Mouse (Mus musculus) thymus, adult 18-20 months (tissue): ENCODE measurements around the gene Mrps31.

Source experiments
- DNase-seq, 2 experiments: peaks; one replicate each; pipeline ENCODE4 v3.0.0; 2022; ENCODE audit warnings: mixed read lengths in 2 of 2

Mrps31 gene

DNA sequence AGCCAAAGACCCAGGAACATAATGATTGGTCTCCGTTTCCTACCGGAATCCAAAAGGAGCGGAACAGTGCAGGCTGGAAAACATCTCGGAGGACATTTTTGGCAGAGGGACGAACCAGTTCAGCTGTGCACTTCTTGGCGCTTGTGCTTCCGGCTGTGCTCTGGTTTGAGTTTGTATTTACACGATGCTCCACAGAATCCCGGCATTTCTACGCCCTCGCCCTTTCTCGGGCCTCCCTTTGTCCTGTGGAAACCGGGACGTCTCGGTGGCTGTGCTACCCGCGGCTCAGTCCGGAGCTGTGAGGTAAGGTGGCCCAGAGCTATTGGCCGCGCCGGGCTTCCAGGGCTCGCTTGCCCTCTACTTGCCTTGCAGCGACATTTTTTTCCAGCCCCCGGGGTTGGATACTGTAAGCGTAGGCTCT is at the start of gene Mrps31:
Gene Mrps31 (plus strand): TSS at position 80 of the 421 bp plus-strand sequence.
- DNase-seq, result peak; percentile 40 to 62

DNA sequence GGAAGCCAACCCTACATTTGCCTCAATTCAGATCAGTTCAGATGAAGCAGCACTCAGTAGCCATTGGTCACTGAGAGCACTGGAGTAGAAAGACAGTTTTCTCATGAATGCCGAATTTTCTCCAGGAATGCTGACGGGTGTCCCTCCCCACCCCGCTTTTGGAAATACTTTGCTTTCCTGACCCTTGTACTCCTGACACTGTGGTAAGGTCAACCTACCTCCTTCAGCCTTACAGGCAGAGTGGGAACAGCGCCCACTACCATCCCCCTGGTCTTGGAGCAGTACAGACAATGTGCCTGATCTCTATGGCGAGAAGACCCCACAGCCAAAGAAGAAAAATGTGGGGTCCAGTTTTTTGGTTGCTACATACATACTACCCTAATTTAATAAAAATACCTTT is 34.9 kb upstream of the Mrps31 start:
- DNase-seq, result no peak

DNA sequence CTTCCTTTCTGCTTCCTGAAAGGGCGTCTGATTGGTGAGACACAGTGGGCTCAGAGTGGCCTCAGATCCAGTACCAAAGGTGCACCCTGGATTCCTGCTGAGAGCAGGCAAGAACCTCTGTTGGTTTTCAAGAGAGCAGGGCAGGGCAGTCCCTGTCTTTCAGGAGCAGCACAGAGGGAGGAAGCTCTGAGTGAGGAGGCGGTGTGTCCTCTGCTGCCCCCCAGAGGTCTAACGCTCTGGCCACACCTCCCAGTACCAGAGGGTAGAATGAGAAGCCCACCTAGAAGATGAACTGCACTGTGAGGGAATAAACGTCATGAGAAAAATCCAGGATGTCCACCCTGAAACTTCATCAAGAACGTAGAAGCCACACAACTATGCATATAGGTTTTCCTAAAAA is 34.3 kb upstream of the Mrps31 start:
- DNase-seq, result peak; percentile 29 to 34

DNA sequence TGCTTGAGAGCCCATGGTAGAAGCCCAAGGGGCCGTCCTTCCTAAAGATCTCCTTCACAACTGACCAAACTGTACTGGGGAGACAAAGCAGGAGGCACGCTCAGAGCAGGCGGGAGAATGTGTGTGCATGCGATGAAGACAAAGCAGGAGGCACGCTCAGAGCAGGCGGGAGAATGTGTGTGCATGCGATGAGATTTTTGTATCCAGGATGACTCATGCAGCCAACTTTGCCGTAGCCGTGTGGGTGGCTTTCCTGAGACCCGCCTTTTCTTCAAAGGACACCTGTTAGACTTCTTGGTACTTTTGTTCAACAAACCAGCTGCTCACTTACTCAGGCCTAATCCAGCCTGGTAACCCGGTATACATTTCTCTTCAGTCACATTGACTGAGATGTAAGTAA is 30.2 kb upstream of the Mrps31 start:
- no peak for DNase-seq

DNA sequence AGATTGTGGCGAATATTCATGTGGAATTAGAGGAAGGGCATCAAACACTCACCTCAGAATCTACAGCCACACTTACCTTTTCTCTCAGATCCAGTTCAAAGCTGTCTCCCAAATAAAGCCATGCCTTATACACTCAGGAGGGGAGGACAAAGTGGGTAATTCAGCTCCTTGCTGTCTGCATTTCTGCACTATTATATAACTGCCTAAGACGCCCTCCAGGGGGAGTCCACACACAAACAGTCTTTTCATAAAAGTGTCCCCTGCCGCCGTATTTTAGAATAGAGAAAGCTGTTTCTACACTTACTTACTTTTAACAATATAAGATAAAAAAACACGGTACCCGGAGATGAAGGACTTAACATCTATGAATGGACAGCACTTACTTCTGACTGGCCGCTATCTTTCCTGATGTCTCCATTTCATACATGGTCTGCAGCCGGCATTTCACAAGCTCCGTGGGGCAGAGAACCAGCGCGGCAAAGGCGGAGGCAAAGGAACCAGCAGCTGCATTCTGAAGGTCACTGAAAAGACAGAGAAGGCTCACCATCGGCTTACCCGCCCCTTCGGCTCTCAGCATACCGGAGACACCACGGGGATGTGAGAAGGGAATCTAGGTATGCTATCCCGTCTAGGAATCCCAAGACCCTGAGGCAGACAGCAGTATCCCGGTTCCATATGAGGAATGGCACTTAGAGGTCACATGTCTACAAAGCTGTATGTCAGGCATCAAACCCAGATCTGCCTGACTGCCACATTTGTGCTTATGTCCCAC is 28.2 kb upstream of the Mrps31 start:
- DNase-seq, result no peak

DNA sequence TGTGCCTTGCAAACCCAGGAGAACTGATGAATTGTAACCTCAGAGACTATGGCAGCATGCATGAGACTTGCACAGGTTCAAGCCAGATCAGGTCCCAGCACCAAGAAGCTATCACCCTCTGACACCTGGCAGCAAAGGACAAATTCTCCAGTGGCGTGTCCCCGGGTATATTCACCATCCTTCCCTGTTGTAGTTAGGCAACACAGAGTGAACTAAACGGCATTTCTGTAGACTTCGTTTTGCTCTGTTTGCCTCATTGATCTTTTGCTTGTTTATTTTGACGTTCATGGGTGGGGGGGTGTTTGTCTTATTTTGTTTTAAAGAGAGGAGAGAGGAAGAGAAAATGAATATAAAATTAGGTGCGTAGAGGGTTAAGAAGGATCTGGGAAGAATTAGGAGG is 26.0 kb upstream of the Mrps31 start:
- DNase-seq, result no peak

GRCm38 (mm10) chr8:22389874-22390273 is 21.3 kb upstream of the Mrps31 start:
- no peak for DNase-seq

GRCm38 (mm10) chr8:22390766-22391463 is 20.2 kb upstream of the Mrps31 start:
- no peak for DNase-seq

GRCm38 (mm10) chr8:22394471-22394870 is 16.7 kb upstream of the Mrps31 start:
- no peak for DNase-seq

GRCm38 (mm10) chr8:22395256-22395655 is 15.9 kb upstream of the Mrps31 start:
- no peak for DNase-seq

DNA sequence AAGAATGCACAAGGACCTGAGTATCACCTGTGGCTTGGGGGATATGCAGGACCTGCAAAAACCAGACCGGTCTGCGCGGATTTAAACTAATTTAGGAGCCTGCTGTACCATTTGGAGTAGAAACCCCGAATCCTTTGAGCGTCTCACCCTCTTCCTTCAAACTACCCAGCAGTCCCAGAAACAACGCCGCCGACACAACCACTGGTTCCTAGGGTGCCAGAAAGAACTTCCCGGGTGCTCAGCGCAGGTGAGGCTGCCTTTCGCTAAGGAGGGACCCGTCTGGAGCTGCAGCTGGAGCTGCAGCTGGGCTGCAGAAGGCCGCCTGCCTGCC is 13.4 kb upstream of the Mrps31 start:
- DNase-seq, result no peak

GRCm38 (mm10) chr8:22398142-22398951 is 12.8 kb upstream of the Mrps31 start, which contains the start of gene Slc25a15:
Slc25a15 (minus strand) TSS chr8:22398597.
- peak; percentile 77 to 82 for DNase-seq

DNA sequence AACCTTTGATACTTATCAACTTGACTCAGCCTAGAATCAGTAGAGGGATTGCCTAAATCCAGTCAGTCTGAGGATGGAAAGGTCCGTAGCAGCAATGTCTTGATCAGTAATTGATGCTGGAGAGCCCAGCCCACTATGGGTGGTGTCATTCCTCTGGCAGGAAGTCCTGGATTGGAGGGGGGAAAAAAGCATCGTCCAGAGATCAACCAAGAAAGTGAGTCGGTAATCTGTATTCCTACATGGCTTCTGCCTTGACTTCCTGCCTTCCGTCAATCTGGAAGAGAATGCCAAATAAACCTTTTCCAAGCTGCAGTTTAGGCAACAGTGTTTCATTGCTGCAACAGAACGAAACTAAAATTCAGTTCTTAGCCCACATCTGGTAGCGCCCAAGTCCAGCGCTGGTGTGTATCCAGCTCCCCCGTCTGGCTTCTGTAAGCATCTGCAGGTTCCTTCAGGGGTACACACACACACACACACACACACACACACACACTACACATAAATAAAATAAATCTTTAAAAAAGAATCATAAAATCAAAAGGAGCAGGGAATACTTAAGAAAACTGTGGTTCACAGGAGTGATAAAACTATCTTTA is 11.8 kb upstream of the Mrps31 start:
- DNase-seq, result no peak

DNA sequence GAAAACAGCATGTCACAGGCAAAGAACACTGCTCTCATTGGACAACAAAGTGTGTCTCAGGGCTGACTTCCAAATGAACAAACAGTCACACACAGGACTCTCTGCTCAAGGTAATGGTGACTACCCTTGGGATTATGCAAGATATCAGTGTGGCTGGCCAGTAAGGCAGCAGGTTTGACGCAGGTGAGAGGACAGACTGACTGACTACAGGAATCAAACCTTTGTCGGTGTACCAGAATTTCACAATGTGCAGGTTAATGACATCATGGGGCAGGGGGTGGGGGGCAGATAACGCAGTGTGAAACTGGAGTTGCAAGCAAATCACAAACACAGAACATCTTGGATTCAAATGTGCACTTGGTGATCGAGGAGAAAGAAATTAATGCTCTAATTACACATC is 10.6 kb upstream of the Mrps31 start:
- DNase-seq, result no peak

GRCm38 (mm10) chr8:22403235-22403634 is 7.9 kb upstream of the Mrps31 start:
- no peak for DNase-seq

DNA sequence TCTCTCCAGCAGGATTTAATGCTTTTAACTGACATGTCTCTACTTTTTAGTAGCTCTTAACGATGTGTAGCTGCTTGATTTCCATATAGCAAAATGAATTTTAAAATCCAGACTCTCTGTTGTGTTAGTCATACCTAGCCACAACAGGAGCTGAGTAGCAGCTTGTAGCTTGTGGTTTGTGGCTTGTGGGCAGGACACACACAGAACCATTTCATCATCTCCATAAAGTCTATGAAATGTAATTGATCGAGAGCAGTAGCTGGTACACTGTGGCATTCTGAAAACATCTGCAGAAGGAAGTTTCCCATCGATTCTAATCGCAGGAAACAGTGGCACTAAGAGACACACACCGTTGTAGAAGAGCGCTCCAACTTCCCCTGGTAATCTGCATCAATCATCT is 5.4 kb upstream of the Mrps31 start:
- DNase-seq, result no peak

- DNase-seq, result no peak
These were observed 376 bp upstream of the Mrps31 start for GRCm38 (mm10) chr8:22410688-22411281.

DNA sequence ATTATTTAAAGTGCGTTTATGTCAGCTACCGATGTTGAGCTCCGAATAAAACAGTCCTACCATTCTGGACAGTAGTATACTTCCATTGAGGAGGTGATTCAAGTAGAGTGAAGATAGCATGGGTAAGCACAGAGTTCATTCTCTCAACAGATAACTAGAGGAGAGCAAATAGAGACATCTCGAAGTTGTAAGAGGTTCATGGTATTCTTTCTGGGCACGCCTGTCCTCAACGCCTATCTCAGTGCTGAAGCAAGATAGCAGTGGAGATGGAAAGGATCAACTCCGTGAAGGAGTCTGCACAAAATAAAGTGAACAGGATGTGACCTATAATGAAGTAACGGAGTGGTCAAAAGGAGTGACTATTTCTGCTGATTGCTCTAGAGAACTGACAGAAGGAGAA is 810 bp downstream of the Mrps31 start:
- DNase-seq, result no peak
